Mouse (Mus musculus): ENCODE measurements around the gene Scaf4. TPM values are rescaled to one million over a fixed set of nuclear protein-coding genes. Genes with fewer than 3 reads are reported as not detected.

Gene Scaf4
- polyA plus RNA-seq, 1 experiment from 2014 or later = 38.8 TPM

- Histone ChIP-seq H3K36me3 (no peaks in the 10 kb centered on the region), H3K4me3 (no peak overlapping the region), H3K9me3 (replicated peaks) (no peaks in the 10 kb centered on the region), H3K4me1 (no peaks in the 10 kb centered on the region), H3K27me3 (ENCODE audit: low read depth, poor library complexity, severe bottlenecking) (no peaks in the 10 kb centered on the region), H3K27ac (no peak overlapping the region)
- DNase-seq (ENCODE audit: low spot score) = no peak
- 91% methylated on average over 3 of the region's 3 CpGs for WGBS
These were observed 105.9 kb downstream of the Scaf4 start for GRCm38 (mm10) chr16:90178404-90178803.

GRCm38 (mm10) chr16:90177425-90177824 is 106.9 kb downstream of the Scaf4 start:
- Histone ChIP-seq H3K27me3 (ENCODE audit: low read depth, poor library complexity, severe bottlenecking) (no peaks in the 10 kb centered on the region), H3K4me3 (no peak overlapping the region), H3K9me3 (replicated peaks) (no peaks in the 10 kb centered on the region), H3K36me3 (no peaks in the 10 kb centered on the region), H3K4me1 (no peaks in the 10 kb centered on the region), H3K27ac (no peak overlapping the region)
- no peak for DNase-seq (ENCODE audit: low spot score)
- WGBS = 89% methylated on average over 8 of the region's 8 CpGs

- WGBS = 76% methylated on average over 10 of the region's 10 CpGs
- no peak overlapping the region for H3K4me3 ChIP-seq
- no peak overlapping the region for H3K27ac ChIP-seq
- no peaks in the 10 kb centered on the region for H3K36me3 ChIP-seq
- H3K4me1 ChIP-seq = no peaks in the 10 kb centered on the region
- no peak for DNase-seq (ENCODE audit: low spot score)
- H3K9me3 ChIP-seq (replicated peaks) = no peaks in the 10 kb centered on the region
- no peaks in the 10 kb centered on the region for H3K27me3 ChIP-seq (ENCODE audit: low read depth, poor library complexity, severe bottlenecking)
These were observed 107.8 kb downstream of the Scaf4 start for GRCm38 (mm10) chr16:90176472-90176871.

Other genes with a start within 250 kb of the Scaf4 start
- gene Tiam1, start 140.7 kb downstream of the Scaf4 start, polyA plus RNA-seq (2016; fragmentation: Nextera tagmentation; extraction: Ambion mirVana) = 23.8 and 30.8 TPM in 2 replicates
- 1,367 and 1,406 TPM in 2 replicates for gene Sod1, start 63.7 kb downstream of the Scaf4 start, polyA plus RNA-seq (2016; fragmentation: Nextera tagmentation; extraction: Ambion mirVana)
- 17.5 and 23.0 TPM in 2 replicates for gene Hunk, start 101.5 kb upstream of the Scaf4 start, polyA plus RNA-seq (2016; fragmentation: Nextera tagmentation; extraction: Ambion mirVana)